Mouse (Mus musculus) liver, embryonic 14.5 days (tissue): Measurements from ENCODE around the gene Fbxo9. TPM values are rescaled to one million over a fixed set of nuclear protein-coding genes. Genes with fewer than 3 reads are reported as not detected.
A peak's percentile ranks its signal among the peaks of the same experiment; 100 is the strongest.

Experiments used
- ATAC-seq: fragments of 200-750 bp; cut with Nextera tagmentation; 2 replicates; pipeline ENCODE4 v1.8.0; 2017; ENCODE audit warnings: moderate number of reproducible peaks, mild to moderate bottlenecking, moderate library complexity; ENCODE audit not compliant: insufficient read depth
- DNase-seq, 3 experiments: peaks; one replicate each; pipeline ENCODE4 v3.0.0-alpha.2; 2012 to 2013; ENCODE audit warnings: low read depth in 3 of 3, low spot score in 3 of 3
- H3K27ac ChIP-seq: fragments of 300-500 bp; sonication (generic); 2 replicates; pipeline ENCODE4 v1.5.1; 2014; ENCODE audit warnings: moderate library complexity, mild to moderate bottlenecking, control low read depth, inconsistent platforms
- H3K27me3 ChIP-seq: fragments of 300-500 bp; sonication (generic); 2 replicates; pipeline ENCODE4 v1.6.1; 2014; ENCODE audit warnings: mild to moderate bottlenecking, low read length, moderate library complexity; ENCODE audit not compliant: control insufficient read depth, insufficient read depth
- H3K36me3 ChIP-seq: fragments of 300-500 bp; sonication (generic); replicated peaks from 2 replicates; pipeline ENCODE4 v1.6.1; 2014; ENCODE audit warnings: low read depth; ENCODE audit not compliant: control insufficient read depth, insufficient read depth
- H3K4me1 ChIP-seq, 2 experiments: fragments of 200-500 bp in 1 of 2; fragments of 300-500 bp in 1 of 2; sonication (generic) in 1 of 2; replicated peaks; 2 replicates each; pipeline ENCODE4 v1.6.1; 2012 to 2014; ENCODE audit warnings: antibody characterized with exemption in 1 of 2, inconsistent platforms in 1 of 2, low read length in 1 of 2; ENCODE audit not compliant: control insufficient read depth in 2 of 2, insufficient read depth in 2 of 2
- H3K4me2 ChIP-seq: fragments of 300-500 bp; sonication (generic); 2 replicates; pipeline ENCODE4 v1.6.1; 2014; ENCODE audit warnings: low read depth, mild to moderate bottlenecking, control low read depth, moderate library complexity
- H3K4me3 ChIP-seq, 2 experiments: fragments of 200-500 bp in 1 of 2; fragments of 300-500 bp in 1 of 2; sonication (generic) in 1 of 2; 2 replicates each; pipeline ENCODE4 v1.5.1; 2012 to 2014; ENCODE audit warnings: low read depth in 2 of 2, low read length in 2 of 2, mild to moderate bottlenecking in 2 of 2, control low read depth in 1 of 2, inconsistent platforms in 1 of 2, moderate library complexity in 1 of 2; ENCODE audit not compliant: insufficient read depth in 1 of 2
- H3K9ac ChIP-seq: fragments of 300-500 bp; sonication (generic); replicated peaks from 2 replicates; pipeline ENCODE4 v1.6.1; 2014; ENCODE audit warnings: mild to moderate bottlenecking, control low read depth, moderate library complexity
- H3K9me3 ChIP-seq: fragments of 300-500 bp; sonication (generic); 2 replicates; pipeline ENCODE4 v1.6.1; 2016; ENCODE audit warnings: low read length, mixed read lengths; ENCODE audit not compliant: control insufficient read depth
- CTCF ChIP-seq: IDR thresholded peaks from 2 replicates; pipeline ENCODE4 v1.5.1; 2016; ENCODE audit warnings: antibody characterized with exemption, low read depth, control low read depth
- EP300 ChIP-seq: IDR thresholded peaks from 2 replicates; pipeline ENCODE4 v1.6.1; 2016; ENCODE audit warnings: antibody characterized with exemption, low read depth
- WGBS: fragments of 180-500 bp; shearing (Covaris S2); extraction: QIAGEN DNeasy Blood & Tissue Kit; methylation state at CpG from one replicate; pipeline ENCODE4 v1.1.7; 2014; ENCODE audit not compliant: insufficient replicate concordance; 5-methylcytosine and 5-hydroxymethylcytosine counted together
- polyA plus RNA-seq, 2 experiments: library from polyadenylated mRNA; depleted of rRNA in 1 of 2; stranded (reverse) in 1 of 2; unstranded in 1 of 2; fragments of >200 nt; fragmentation: Nextera tagmentation in 1 of 2; extraction: Ambion mirVana in 1 of 2; gene quantifications; 2 replicates each; pipeline versions ENCODE4 v1.2.1 to v1.2.3; 2012 to 2014

The Fbxo9 gene
- polyA plus RNA-seq, 2 experiments, result 68.1 to 78.1 TPM

GRCm38 (mm10) chr9:78088521-78088920 lies 20.3 kb downstream of the Fbxo9 start:
- TF ChIP-seq EP300 (no peak), CTCF (no peak)
- no peaks in the 10 kb centered on the region for H3K4me1 ChIP-seq
- H3K9me3 ChIP-seq, result no peaks in the 10 kb centered on the region
- H3K36me3 ChIP-seq, result peaks cover 84% of the 10 kb centered on the region
- H3K4me3 ChIP-seq, result no peak overlapping the region
- no peaks in the 10 kb centered on the region for H3K27me3 ChIP-seq
- H3K9ac ChIP-seq, result no peak overlapping the region
- no peak overlapping the region for H3K27ac ChIP-seq
- no peak overlapping the region for H3K4me2 ChIP-seq
- 76% methylated on average over 4 of the region's 4 CpGs for WGBS
- ATAC-seq, result no peak
- no peak for DNase-seq

GRCm38 (mm10) chr9:78087751-78088150 lies 21.1 kb downstream of the Fbxo9 start:
- ATAC-seq (no peak), DNase-seq (no peak)
- H3K27ac ChIP-seq, result no peak overlapping the region
- H3K4me1 ChIP-seq, result no peaks in the 10 kb centered on the region
- TF ChIP-seq CTCF (no peak), EP300 (no peak)
- H3K36me3 ChIP-seq, result peaks cover 80% of the 10 kb centered on the region
- H3K4me3 ChIP-seq, result no peak overlapping the region
- 88% methylated on average over 9 of the region's 9 CpGs for WGBS
- no peak overlapping the region for H3K4me2 ChIP-seq
- H3K27me3 ChIP-seq, result no peaks in the 10 kb centered on the region
- H3K9ac ChIP-seq, result no peak overlapping the region
- H3K9me3 ChIP-seq, result no peaks in the 10 kb centered on the region

- peaks cover 82% of the 10 kb centered on the region for H3K36me3 ChIP-seq
- no peak overlapping the region for H3K4me2 ChIP-seq
- no peak overlapping the region for H3K27ac ChIP-seq
- H3K27me3 ChIP-seq, result no peaks in the 10 kb centered on the region
- no peak overlapping the region for H3K9ac ChIP-seq
- no peaks in the 10 kb centered on the region for H3K4me1 ChIP-seq
- ATAC-seq (no peak), DNase-seq (no peak)
- TF ChIP-seq EP300 (no peak), CTCF (no peak)
- no peaks in the 10 kb centered on the region for H3K9me3 ChIP-seq
- no peak overlapping the region for H3K4me3 ChIP-seq
- 74% methylated on average over 14 of the region's 14 CpGs for WGBS
Measured at GRCm38 (mm10) chr9:78085722-78086287, 23.1 kb downstream of the Fbxo9 start.

GRCm38 (mm10) chr9:78084341-78084740 lies 24.5 kb downstream of the Fbxo9 start:
- no peak overlapping the region for H3K27ac ChIP-seq
- WGBS, result 82% methylated on average over 4 of the region's 4 CpGs
- TF ChIP-seq EP300 (no peak), CTCF (no peak)

GRCm38 (mm10) chr9:78081835-78082234 lies 27.0 kb downstream of the Fbxo9 start:
- no peak for TF ChIP-seq EP300
- TF ChIP-seq CTCF, result no peak
- Histone ChIP-seq H3K9me3 (no peaks in the 10 kb centered on the region), H3K4me1 (no peaks in the 10 kb centered on the region), H3K27me3 (no peaks in the 10 kb centered on the region), H3K36me3 (peaks cover 50% of the 10 kb centered on the region), H3K4me2 (no peak overlapping the region), H3K27ac (no peak overlapping the region), H3K4me3 (no peak overlapping the region), H3K9ac (no peak overlapping the region)
- ATAC-seq (no peak), DNase-seq (no peak)
- WGBS, result 89% methylated on average over 7 of the region's 7 CpGs

More at GRCm38 (mm10) chr9:78084341-78084740, 24.5 kb downstream of the Fbxo9 start:
- H3K4me3 ChIP-seq, result no peak overlapping the region
- no peak overlapping the region for H3K9ac ChIP-seq
- no peaks in the 10 kb centered on the region for H3K9me3 ChIP-seq
- no peaks in the 10 kb centered on the region for H3K4me1 ChIP-seq
- DNase-seq, result no peak
- H3K36me3 ChIP-seq, result peaks cover 70% of the 10 kb centered on the region
- H3K4me2 ChIP-seq, result no peak overlapping the region
- ATAC-seq, result no peak
- H3K27me3 ChIP-seq, result no peaks in the 10 kb centered on the region

- H3K27me3 ChIP-seq, result no peaks in the 10 kb centered on the region
- H3K9me3 ChIP-seq, result no peaks in the 10 kb centered on the region
- 38% methylated on average over 2 of the region's 2 CpGs for WGBS
- H3K27ac ChIP-seq, result no peak overlapping the region
- DNase-seq (no peak), ATAC-seq (no peak)
- H3K4me1 ChIP-seq, result no peaks in the 10 kb centered on the region
- peaks cover 15% of the 10 kb centered on the region for H3K36me3 ChIP-seq
- H3K4me2 ChIP-seq, result no peak overlapping the region
- H3K4me3 ChIP-seq, result no peak overlapping the region
- TF ChIP-seq CTCF (peak; percentile 41; the same call in 1 of the 2 replicates), EP300 (no peak)
- H3K9ac ChIP-seq, result no peak overlapping the region
Measured at GRCm38 (mm10) chr9:78078240-78078639, 30.6 kb downstream of the Fbxo9 start.
